Comparison of ENCODE assay signal across 8 mouse cellular contexts in genomic region chr3:64039818-64040784, GRCm38 (mm10). TPM values are rescaled to one million over a fixed set of nuclear protein-coding genes. Genes with fewer than 3 reads are reported as not detected.
A peak's percentile ranks its signal among the peaks of the same experiment; 100 is the strongest.
DNase-seq lines count a peak whose midpoint lies in the region; ATAC-seq and TF ChIP-seq lines count a peak whose summit lies in the region.

No protein-coding gene starts in this region.

- H3K9me3 ChIP-seq in embryonic facial prominence, embryonic 13.5 days, result no peaks in the 10 kb centered on the region
- no peaks in the 10 kb centered on the region for H3K9me3 ChIP-seq in limb, embryonic 12.5 days
- no peaks in the 10 kb centered on the region for H3K9me3 ChIP-seq in midbrain, embryonic 16.5 days (replicated peaks; ENCODE audit: control insufficient read depth, low read length, poor library complexity, severe bottlenecking)

- intact Hi-C loops in heart, adult 2 months (cut with DNase I), result loop anchor here (1.0 to 2.0 kb wide), 2 partner anchors 267 to 751 kb away; no protein-coding TSS in a partner anchor

- ATAC-seq in CD4-positive, CD25-positive, alpha-beta regulatory T cell, adult 4 months, result no peak
- ATAC-seq in embryonic facial prominence, embryonic 13.5 days (ENCODE audit: insufficient number of reproducible peaks, insufficient read depth, low FRiP score, low TSS enrichment, low read depth), result no peak
- ATAC-seq in limb, embryonic 12.5 days (ENCODE audit: insufficient number of reproducible peaks, insufficient read depth, low FRiP score, low TSS enrichment, low read depth), result peak; percentile 82; the same call in 1 of the 2 replicates
- ATAC-seq in midbrain, embryonic 16.5 days, result peak; percentile 89

- no peaks in the 10 kb centered on the region for H3K36me3 ChIP-seq in embryonic facial prominence, embryonic 13.5 days
- H3K36me3 ChIP-seq in heart, adult 2 months (ENCODE audit: control insufficient read depth, insufficient read depth, low read length), result no peaks in the 10 kb centered on the region
- no peaks in the 10 kb centered on the region for H3K36me3 ChIP-seq in limb, embryonic 12.5 days
- no peaks in the 10 kb centered on the region for H3K36me3 ChIP-seq in midbrain, embryonic 16.5 days (ENCODE audit: control insufficient read depth, insufficient read depth, low read length)

- TF ChIP-seq CTCF in heart, adult 2 months (IDR thresholded peaks at IDR 0.05), result peak; percentile 91

- no peaks in the 10 kb centered on the region for H3K79me2 ChIP-seq in heart, adult 2 months (replicated peaks; ENCODE audit: control insufficient read depth, insufficient read depth, low read length)

- TF ChIP-seq POLR2A in heart, adult 2 months (IDR thresholded peaks at IDR 0.05; ENCODE audit: insufficient read depth, low read depth, low read length), result no peak

- no peaks in the 10 kb centered on the region for H3K27me3 ChIP-seq in embryonic facial prominence, embryonic 13.5 days
- no peaks in the 10 kb centered on the region for H3K27me3 ChIP-seq in heart, adult 2 months (ENCODE audit: control insufficient read depth, insufficient read depth, low read length)
- H3K27me3 ChIP-seq in limb, embryonic 12.5 days, result no peaks in the 10 kb centered on the region
- no peaks in the 10 kb centered on the region for H3K27me3 ChIP-seq in midbrain, embryonic 16.5 days (ENCODE audit: control insufficient read depth, insufficient read depth, low read depth, low read length)

- peak overlapping the region; percentile 70 for H3K9ac ChIP-seq in embryonic facial prominence, embryonic 13.5 days
- peak overlapping the region; percentile 80 for H3K9ac ChIP-seq in heart, adult 2 months (ENCODE audit: low read depth, low read length)
- peak overlapping the region; percentile 58 for H3K9ac ChIP-seq in limb, embryonic 12.5 days (replicated peaks)
- H3K9ac ChIP-seq in midbrain, embryonic 16.5 days (ENCODE audit: low read depth, low read length), result peak overlapping the region; percentile 56

- no peaks in the 10 kb centered on the region for H3K4me1 ChIP-seq in embryonic facial prominence, embryonic 13.5 days
- no peaks in the 10 kb centered on the region for H3K4me1 ChIP-seq in heart, adult 2 months (ENCODE audit: control insufficient read depth, insufficient read depth, low read length)
- H3K4me1 ChIP-seq in limb, embryonic 12.5 days (replicated peaks), result no peaks in the 10 kb centered on the region
- no peaks in the 10 kb centered on the region for H3K4me1 ChIP-seq in midbrain, embryonic 16.5 days (ENCODE audit: control insufficient read depth, insufficient read depth, low read length)

- H3K4me3 ChIP-seq in embryonic facial prominence, embryonic 13.5 days, result peak overlapping the region; percentile 47
- H3K4me3 ChIP-seq in heart, adult 2 months, result peak overlapping the region; percentile 54
- H3K4me3 ChIP-seq in limb, embryonic 12.5 days (replicated peaks), result peak overlapping the region; percentile 38
- H3K4me3 ChIP-seq in midbrain, embryonic 16.5 days (ENCODE audit: low read depth, low read length), result peak overlapping the region; percentile 42

- 0 out of 2 replicates have a peak, but pooled peaks have one; percentile 22 for TF ChIP-seq EP300 in heart, adult 2 months (IDR thresholded peaks at IDR 0.05; ENCODE audit: insufficient read depth, low read depth, low read length)

- no peak overlapping the region for H3K27ac ChIP-seq in embryonic facial prominence, embryonic 13.5 days
- H3K27ac ChIP-seq in heart, adult 2 months, result no peak overlapping the region
- H3K27ac ChIP-seq in limb, embryonic 12.5 days, result no peak overlapping the region
- no peak overlapping the region; the same call in 1 of the 2 replicates for H3K27ac ChIP-seq in midbrain, embryonic 16.5 days (ENCODE audit: low read length)

- DNase-seq in CD4-positive, CD25-positive, alpha-beta regulatory T cell, adult 2 months (ENCODE audit: low read depth, low spot score), result peak; percentile 66
- DNase-seq in heart, adult 2 months, result peak; percentile 76 to 89
- peak; percentile 69 to 90 for DNase-seq in kidney, adult 8-10 months
- peak; percentile 24 to 25 for DNase-seq in spleen, postnatal 36 days (ENCODE audit: low spot score in 2 of 2)

- H3K4me2 ChIP-seq in embryonic facial prominence, embryonic 13.5 days, result peak overlapping the region; percentile 78
- H3K4me2 ChIP-seq in limb, embryonic 12.5 days, result peak overlapping the region; percentile 71
- H3K4me2 ChIP-seq in midbrain, embryonic 16.5 days (ENCODE audit: low read length), result peak overlapping the region; percentile 92

- WGBS in embryonic facial prominence, embryonic 13.5 days, result 8% methylated on average over 25 of the region's 25 CpGs
- WGBS in heart, adult 2 months, result 13% methylated on average over 25 of the region's 25 CpGs
- 16% methylated on average over 25 of the region's 25 CpGs for WGBS in limb, embryonic 12.5 days
- WGBS in midbrain, embryonic 16.5 days, result 4% methylated on average over 25 of the region's 25 CpGs

RNA-seq across cellular contexts. Expression of gene Vmn2r1, which starts 41.2 kb away (rescaled TPM):
- polyA plus RNA-seq in CD4-positive, CD25-positive, alpha-beta regulatory T cell, adult 4 months (2017; shearing (Covaris generic)), result not detected
- polyA plus RNA-seq in embryonic facial prominence, embryonic 13.5 days (2015; fragmentation: Nextera tagmentation; extraction: Ambion mirVana), result 0.04 and 0.07 TPM in 2 replicates
- total RNA-seq in heart, adult 2 months (2021), result not detected
- not detected in 2 replicates for polyA plus RNA-seq in heart, adult 2 months (2012; rRNA removed)
- polyA plus RNA-seq in limb, embryonic 12.5 days (2016; fragmentation: Nextera tagmentation; extraction: Ambion mirVana), result 0.04 and 0.05 TPM in 2 replicates
- 0.12 and 0.13 TPM in 2 replicates for polyA plus RNA-seq in midbrain, embryonic 16.5 days (2015; fragmentation: Nextera tagmentation; extraction: Ambion mirVana)

Comparison
In these comparisons a context has a peak if more than half of its experiments do, and no peak if none do; other contexts are left out.
1. DNase-seq: peak in every context shown above with its lines; median percentile 82 in heart, adult 2 months; 80 in kidney, adult 8-10 months; 66 in CD4-positive, CD25-positive, alpha-beta regulatory T cell, adult 2 months; 24 in spleen, postnatal 36 days.
2. ATAC-seq: peak in limb, embryonic 12.5 days (single experiment) and midbrain, embryonic 16.5 days (single experiment); none in CD4-positive, CD25-positive, alpha-beta regulatory T cell, adult 4 months (single experiment) and embryonic facial prominence, embryonic 13.5 days (single experiment).
3. Peak in every context shown above with its lines, with median percentiles within 50 percentile points of each other: H3K4me2 ChIP-seq, H3K4me3 ChIP-seq and H3K9ac ChIP-seq.